In the genomic region with DNA sequence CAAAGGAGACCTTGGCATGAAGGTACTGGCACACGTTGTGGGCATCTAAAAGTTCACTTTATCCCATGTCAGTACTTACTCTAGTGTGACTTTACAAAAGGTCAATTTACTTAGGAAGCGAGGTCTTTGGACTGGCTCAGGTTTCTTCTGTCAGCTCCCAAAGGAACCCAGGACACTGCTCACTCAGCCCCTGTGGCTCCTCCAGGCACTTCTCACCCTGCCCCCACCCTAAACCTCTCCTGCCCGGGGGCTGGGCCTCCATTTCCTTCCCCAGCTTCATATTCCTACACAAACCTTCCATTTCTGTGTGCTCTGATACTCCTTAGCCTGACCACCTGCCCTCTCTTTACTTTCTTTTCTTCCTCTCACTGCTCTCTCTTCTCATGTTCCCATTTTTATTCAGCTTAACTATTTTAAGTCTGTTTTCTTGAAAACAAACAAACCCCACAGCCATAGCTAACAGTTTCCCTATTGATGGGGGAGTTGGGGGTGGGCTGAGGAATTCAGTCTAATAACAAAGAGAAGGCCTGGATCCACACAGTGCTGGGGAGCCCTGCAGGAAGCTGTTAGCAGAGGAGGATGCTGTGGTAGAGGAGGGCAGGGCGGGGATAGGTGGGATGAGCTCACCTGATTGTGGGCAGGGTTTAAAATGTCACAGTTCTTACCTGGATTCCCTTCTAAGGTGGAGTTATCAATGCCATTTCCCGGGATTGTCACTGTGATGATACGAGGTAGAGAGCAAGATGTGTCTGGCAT, we compare ENCODE assay signal across 11 mouse cellular contexts. TPM values are rescaled to one million over a fixed set of nuclear protein-coding genes. Genes with fewer than 3 reads are reported as not detected.
A peak's percentile ranks its signal among the peaks of the same experiment; 100 is the strongest.
DNase-seq lines count a peak whose midpoint lies in the region; ATAC-seq and TF ChIP-seq lines count a peak whose summit lies in the region.
"Had no signal": no experiment of that assay in that cellular context is flagged by ENCODE, and none has a peak within 500 bp of the region (broad histone marks: within the 10 kb centered on the region; RNA-seq: fewer than 3 reads in every experiment).

No protein-coding gene starts in this region.

- H3K4me1 ChIP-seq in hindbrain, embryonic 10.5 days (replicated peaks) = peaks cover 34% of the 10 kb centered on the region
- peaks cover 7% of the 10 kb centered on the region; the same call in 1 of the 2 replicates for H3K4me1 ChIP-seq in hindbrain, postnatal 0 days (ENCODE audit: insufficient read depth, low read length)
- H3K4me1 ChIP-seq in limb, embryonic 12.5 days (replicated peaks) = peaks cover 35% of the 10 kb centered on the region

- DNase-seq in hindbrain, embryonic 10.5 days (ENCODE audit: low spot score) = peak; percentile 9
- no peak for DNase-seq in hindbrain, postnatal 0 days (ENCODE audit: low spot score)
- peak; percentile 24 for DNase-seq in thymus, postnatal 14 days
- no peak for DNase-seq in thymus, postnatal 25 days
- DNase-seq in left cerebral cortex, adult 18-20 months (ENCODE audit: low spot score in 2 of 2) = no peak
- no peak for DNase-seq in cerebellum, postnatal 4 days (ENCODE audit: low spot score in 2 of 2)
- no peak for DNase-seq in adrenal gland, adult (ENCODE audit: inconsistent age in 2 of 2, low spot score in 1 of 2)
- DNase-seq: cerebellum, adult 18-20 months; heart, postnatal 36 days; kidney, postnatal 14 days had no signal

- H3K9ac ChIP-seq in hindbrain, postnatal 0 days (replicated peaks; ENCODE audit: low read length) = no peak overlapping the region
- no peak overlapping the region for H3K9ac ChIP-seq in limb, embryonic 12.5 days (replicated peaks)

- no peaks in the 10 kb centered on the region for H3K9me3 ChIP-seq in hindbrain, embryonic 10.5 days
- H3K9me3 ChIP-seq in hindbrain, postnatal 0 days (ENCODE audit: low read length) = no peaks in the 10 kb centered on the region
- H3K9me3 ChIP-seq in limb, embryonic 12.5 days = no peaks in the 10 kb centered on the region

- ATAC-seq in hindbrain, postnatal 0 days = no peak
- no peak for ATAC-seq in limb, embryonic 12.5 days (ENCODE audit: insufficient number of reproducible peaks, insufficient read depth, low FRiP score, low TSS enrichment, low read depth)

- 0 out of 2 replicates have a peak overlapping the region, but pooled peaks have one; percentile 50 for H3K27ac ChIP-seq in hindbrain, embryonic 10.5 days
- H3K27ac ChIP-seq in hindbrain, postnatal 0 days = no peak overlapping the region
- peak overlapping the region; percentile 3; the same call in 1 of the 2 replicates for H3K27ac ChIP-seq in limb, embryonic 12.5 days

- no peak overlapping the region for H3K4me2 ChIP-seq in hindbrain, postnatal 0 days (ENCODE audit: low read depth, low read length)
- no peak overlapping the region for H3K4me2 ChIP-seq in limb, embryonic 12.5 days

- H3K27me3 ChIP-seq in hindbrain, embryonic 10.5 days (ENCODE audit: insufficient read depth, poor library complexity, severe bottlenecking) = no peaks in the 10 kb centered on the region
- H3K27me3 ChIP-seq in hindbrain, postnatal 0 days (ENCODE audit: insufficient read depth, low read length) = no peaks in the 10 kb centered on the region
- H3K27me3 ChIP-seq in limb, embryonic 12.5 days = no peaks in the 10 kb centered on the region

- H3K4me3 ChIP-seq in hindbrain, embryonic 10.5 days = no peak overlapping the region
- no peak overlapping the region for H3K4me3 ChIP-seq in hindbrain, postnatal 0 days (ENCODE audit: low read length)
- H3K4me3 ChIP-seq in limb, embryonic 12.5 days (replicated peaks) = no peak overlapping the region

- H3K36me3 ChIP-seq in hindbrain, embryonic 10.5 days = no peaks in the 10 kb centered on the region
- H3K36me3 ChIP-seq in hindbrain, postnatal 0 days (ENCODE audit: insufficient read depth, low read length) = no peaks in the 10 kb centered on the region
- no peaks in the 10 kb centered on the region for H3K36me3 ChIP-seq in limb, embryonic 12.5 days

- no peak for TF ChIP-seq CTCF in hindbrain, postnatal 0 days (IDR thresholded peaks at IDR 0.05; ENCODE audit: low read depth)

- 42% methylated on average over 6 of the region's 6 CpGs for WGBS in hindbrain, embryonic 10.5 days
- WGBS in hindbrain, postnatal 0 days = 66% methylated on average over 6 of the region's 6 CpGs
- 52% methylated on average over 6 of the region's 6 CpGs for WGBS in limb, embryonic 12.5 days

RNA-seq across cellular contexts. Expression of a gene that starts 57.4 kb away (rescaled TPM):
- polyA plus RNA-seq in hindbrain, embryonic 10.5 days (2016; fragmentation: Nextera tagmentation; extraction: Ambion mirVana) = 26.0 and 30.2 TPM in 2 replicates
- total RNA-seq in hindbrain, postnatal 0 days (2014; rRNA removed) = 22.9 and 24.3 TPM in 2 replicates
- 7.6 and 8.2 TPM in 2 replicates for polyA plus RNA-seq in hindbrain, postnatal 0 days (2015; fragmentation: Nextera tagmentation; extraction: Ambion mirVana)
- polyA plus RNA-seq in limb, embryonic 12.5 days (2016; fragmentation: Nextera tagmentation; extraction: Ambion mirVana) = 33.1 and 35.7 TPM in 2 replicates
- total RNA-seq in left cerebral cortex, adult 18-20 months (2021) = 100 to 1,000 TPM; 288 to 302 TPM

Comparison
In these comparisons a context has a peak if more than half of its experiments do, and no peak if none do; other contexts are left out.
1. DNase-seq: peak in hindbrain, embryonic 10.5 days (single experiment) and thymus, postnatal 14 days (single experiment); none in hindbrain, postnatal 0 days (single experiment), thymus, postnatal 25 days (single experiment), left cerebral cortex, adult 18-20 months (0 of 2), cerebellum, postnatal 4 days (0 of 2) and adrenal gland, adult (0 of 2).